Mouse (Mus musculus): Measurements from ENCODE around the gene Ccdc39. TPM values are rescaled to one million over a fixed set of nuclear protein-coding genes. Genes with fewer than 3 reads are reported as not detected.
A peak's percentile ranks its signal among the peaks of the same experiment; 100 is the strongest.

Gene Ccdc39
- polyA plus RNA-seq, 1 experiment from 2014 or later, result 3.0 TPM

GRCm38 (mm10) chr3:33824135-33824946 lies 19.8 kb downstream of the Ccdc39 start:
- Histone ChIP-seq H3K4me2 (ENCODE audit: low read length) (no peak overlapping the region), H3K27ac (ENCODE audit: low read depth) (no peak overlapping the region), H3K4me1 (replicated peaks; ENCODE audit: control insufficient read depth, insufficient read depth, low read length) (no peaks in the 10 kb centered on the region), H3K36me3 (ENCODE audit: control insufficient read depth, insufficient read depth, low read length) (no peaks in the 10 kb centered on the region), H3K4me3 (ENCODE audit: low read depth, low read length) (no peak overlapping the region), H3K27me3 (replicated peaks; ENCODE audit: control insufficient read depth, insufficient read depth, low read length) (no peaks in the 10 kb centered on the region), H3K9me3 (ENCODE audit: control insufficient read depth, low read length) (no peaks in the 10 kb centered on the region), H3K9ac (ENCODE audit: low read length) (no peak overlapping the region)
- WGBS, result 40% methylated on average over 9 of the region's 9 CpGs
- peak; percentile 62; the same call in 1 of the 2 replicates for ATAC-seq (replicated peaks; ENCODE audit: low FRiP score, low TSS enrichment, low read depth)
- no peak for DNase-seq (ENCODE audit: low spot score)

GRCm38 (mm10) chr3:33807151-33807550 lies 37.0 kb downstream of the Ccdc39 start:
- DNase-seq (ENCODE audit: low spot score) (no peak), ATAC-seq (replicated peaks; ENCODE audit: low FRiP score, low TSS enrichment, low read depth) (no peak)
- H3K4me2 ChIP-seq (ENCODE audit: low read length), result no peak overlapping the region
- no peaks in the 10 kb centered on the region for H3K27me3 ChIP-seq (replicated peaks; ENCODE audit: control insufficient read depth, insufficient read depth, low read length)
- H3K36me3 ChIP-seq (ENCODE audit: control insufficient read depth, insufficient read depth, low read length), result peaks cover 76% of the 10 kb centered on the region
- no peaks in the 10 kb centered on the region for H3K9me3 ChIP-seq (ENCODE audit: control insufficient read depth, low read length)
- H3K4me3 ChIP-seq (ENCODE audit: low read depth, low read length), result no peak overlapping the region
- WGBS, result 83% methylated on average over 1 of the region's 1 CpGs
- no peaks in the 10 kb centered on the region for H3K4me1 ChIP-seq (replicated peaks; ENCODE audit: control insufficient read depth, insufficient read depth, low read length)
- H3K27ac ChIP-seq (ENCODE audit: low read depth), result no peak overlapping the region
- no peak overlapping the region for H3K9ac ChIP-seq (ENCODE audit: low read length)

GRCm38 (mm10) chr3:33800513-33800820 lies 43.6 kb downstream of the Ccdc39 start:
- H3K9me3 ChIP-seq (ENCODE audit: control insufficient read depth, low read length), result no peaks in the 10 kb centered on the region
- H3K27me3 ChIP-seq (replicated peaks; ENCODE audit: control insufficient read depth, insufficient read depth, low read length), result no peaks in the 10 kb centered on the region
- peak overlapping the region; percentile 100 for H3K27ac ChIP-seq (ENCODE audit: low read depth)
- peaks cover 7% of the 10 kb centered on the region; the same call in 1 of the 2 replicates for H3K4me1 ChIP-seq (replicated peaks; ENCODE audit: control insufficient read depth, insufficient read depth, low read length)
- WGBS, result 0% methylated on average over 16 of the region's 16 CpGs
- H3K9ac ChIP-seq (ENCODE audit: low read length), result peak overlapping the region; percentile 97
- ATAC-seq (replicated peaks; ENCODE audit: low FRiP score, low TSS enrichment, low read depth) (no peak; the same call in 1 of the 2 replicates), DNase-seq (ENCODE audit: low spot score) (no peak)
- peak overlapping the region; percentile 55 for H3K4me2 ChIP-seq (ENCODE audit: low read length)
- H3K4me3 ChIP-seq (ENCODE audit: low read depth, low read length), result peak overlapping the region; percentile 95
- peaks cover 25% of the 10 kb centered on the region for H3K36me3 ChIP-seq (ENCODE audit: control insufficient read depth, insufficient read depth, low read length)

- no peaks in the 10 kb centered on the region for H3K27me3 ChIP-seq (replicated peaks; ENCODE audit: control insufficient read depth, insufficient read depth, low read length)
- peak within 1 kb of the TSS; percentile 69 for H3K4me2 ChIP-seq (ENCODE audit: low read length)
- H3K9ac ChIP-seq (ENCODE audit: low read length), result peak within 1 kb of the TSS; percentile 97
- peak within 1 kb of the TSS; percentile 100 for H3K27ac ChIP-seq (ENCODE audit: low read depth)
- H3K4me1 ChIP-seq (replicated peaks; ENCODE audit: control insufficient read depth, insufficient read depth, low read length), result peaks cover 7% of the 10 kb centered on the region; the same call in 1 of the 2 replicates
- WGBS, result under 1% methylated on average over 89 of the region's 90 CpGs
- peak within 1 kb of the TSS; percentile 95 for H3K4me3 ChIP-seq (ENCODE audit: low read depth, low read length)
- H3K9me3 ChIP-seq (ENCODE audit: control insufficient read depth, low read length), result no peaks in the 10 kb centered on the region
- peaks cover 19% of the 10 kb centered on the region for H3K36me3 ChIP-seq (ENCODE audit: control insufficient read depth, insufficient read depth, low read length)
- DNase-seq (ENCODE audit: low spot score), result peak; percentile 99
- peak; percentile 99 for ATAC-seq (replicated peaks; ENCODE audit: low FRiP score, low TSS enrichment, low read depth)
Measured at GRCm38 (mm10) chr3:33799617-33800512, 44.2 kb downstream of the Ccdc39 start, which contains the start of gene Ttc14. Gene Ttc14, plus strand, starts transcription at chr3:33799832.

- no peaks in the 10 kb centered on the region for H3K36me3 ChIP-seq (ENCODE audit: control insufficient read depth, insufficient read depth, low read length)
- H3K9me3 ChIP-seq (ENCODE audit: control insufficient read depth, low read length), result no peaks in the 10 kb centered on the region
- H3K4me3 ChIP-seq (ENCODE audit: low read depth, low read length), result no peak overlapping the region
- H3K9ac ChIP-seq (ENCODE audit: low read length), result no peak overlapping the region
- H3K27me3 ChIP-seq (replicated peaks; ENCODE audit: control insufficient read depth, insufficient read depth, low read length), result no peaks in the 10 kb centered on the region
- no peak overlapping the region for H3K27ac ChIP-seq (ENCODE audit: low read depth)
- no peak overlapping the region for H3K4me2 ChIP-seq (ENCODE audit: low read length)
- DNase-seq (ENCODE audit: low spot score) (no peak), ATAC-seq (replicated peaks; ENCODE audit: low FRiP score, low TSS enrichment, low read depth) (no peak)
- H3K4me1 ChIP-seq (replicated peaks; ENCODE audit: control insufficient read depth, insufficient read depth, low read length), result no peaks in the 10 kb centered on the region
Measured at GRCm38 (mm10) chr3:33790975-33791374, 53.1 kb downstream of the Ccdc39 start.

Other genes starting within 250 kb of the Ccdc39 start
- gene Ttc14, start 44.5 kb downstream of the Ccdc39 start, polyA plus RNA-seq (2014; fragmentation: Nextera tagmentation; extraction: Ambion mirVana), result 64.3 and 65.4 TPM in 2 replicates
- 53.6 and 55.0 TPM in 2 replicates for gene Fxr1, start 175.6 kb upstream of the Ccdc39 start, polyA plus RNA-seq (2014; fragmentation: Nextera tagmentation; extraction: Ambion mirVana)
- gene Dnajc19, start 237.0 kb upstream of the Ccdc39 start, polyA plus RNA-seq (2014; fragmentation: Nextera tagmentation; extraction: Ambion mirVana), result 177 and 197 TPM in 2 replicates